Mouse (Mus musculus) sigmoid colon, adult 10 weeks (tissue): Measurements from ENCODE around the gene Dhrs3. TPM values are rescaled to one million over a fixed set of nuclear protein-coding genes. Genes with fewer than 3 reads are reported as not detected.

Experiments
- polyA plus RNA-seq: library from polyadenylated mRNA; stranded (reverse); fragments of 350-450 nt; fragmentation: Illumina TruSeq; extraction: RNeasy Lipid Tissue Mini Kit (QIAGEN cat#74804); gene quantifications from one replicate; pipeline ENCODE4 v1.2.3, GENCODE M21; 2014; ENCODE audit warnings: low read depth, low replicate concordance

Dhrs3 gene
- 27.6 TPM for polyA plus RNA-seq

DNA sequence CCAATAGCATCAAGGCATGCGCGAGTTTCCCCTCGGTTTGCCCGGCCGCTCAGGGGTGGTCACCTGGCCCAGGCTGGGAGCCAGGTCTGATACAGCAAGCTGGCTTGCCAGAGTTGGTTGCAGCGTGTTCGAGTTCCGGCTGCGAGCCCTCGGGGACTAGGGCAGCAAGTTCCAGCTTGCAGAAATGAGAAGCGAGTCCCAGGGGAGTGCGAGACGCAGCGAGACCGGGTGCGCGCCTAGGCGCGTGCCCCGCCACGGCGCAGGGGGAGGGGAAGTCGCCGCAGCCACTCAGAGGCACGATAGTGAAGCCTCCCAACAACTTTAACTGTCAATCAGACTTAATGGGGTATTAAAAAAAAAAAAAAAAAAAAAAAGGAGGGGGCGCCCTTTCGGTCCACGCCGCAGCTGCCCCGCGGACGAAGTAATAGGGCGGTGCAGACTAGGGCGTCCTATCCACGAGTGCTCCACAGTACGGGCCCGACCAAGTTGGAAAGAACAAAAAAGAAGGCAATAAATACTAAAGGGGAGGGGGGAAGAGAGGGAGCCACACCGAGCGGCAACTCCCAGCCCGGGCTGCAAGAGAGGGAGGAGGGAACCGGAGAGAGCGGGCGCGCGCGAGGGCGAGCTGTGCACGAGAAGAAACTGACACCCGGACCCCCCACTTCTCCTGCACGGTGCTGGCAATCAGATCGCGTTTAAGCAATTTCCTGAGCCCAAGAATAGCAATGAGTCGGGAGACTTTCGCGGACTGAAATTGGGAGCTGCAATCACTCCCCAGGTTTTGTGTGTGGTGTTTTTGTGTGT lies at the start of gene Dhrs3:
Gene Dhrs3 (plus strand): TSS at position 695 of the 804 bp plus-strand sequence.

Other genes starting within 250 kb of the Dhrs3 start
- gene Gm436, start 206.5 kb upstream of the Dhrs3 start, polyA plus RNA-seq: not detected
- not detected for gene Gm13178, start 171.4 kb upstream of the Dhrs3 start, polyA plus RNA-seq
- gene Gm438, start 106.2 kb upstream of the Dhrs3 start, polyA plus RNA-seq: not detected